Mouse (Mus musculus): ENCODE results near the gene Bcl2l15. TPM values are rescaled to one million over a fixed set of nuclear protein-coding genes. Genes with fewer than 3 reads are reported as not detected.

The Bcl2l15 gene
- total and polyA plus RNA-seq, 3 experiments: 0.11 TPM; not detected in 2

DNA sequence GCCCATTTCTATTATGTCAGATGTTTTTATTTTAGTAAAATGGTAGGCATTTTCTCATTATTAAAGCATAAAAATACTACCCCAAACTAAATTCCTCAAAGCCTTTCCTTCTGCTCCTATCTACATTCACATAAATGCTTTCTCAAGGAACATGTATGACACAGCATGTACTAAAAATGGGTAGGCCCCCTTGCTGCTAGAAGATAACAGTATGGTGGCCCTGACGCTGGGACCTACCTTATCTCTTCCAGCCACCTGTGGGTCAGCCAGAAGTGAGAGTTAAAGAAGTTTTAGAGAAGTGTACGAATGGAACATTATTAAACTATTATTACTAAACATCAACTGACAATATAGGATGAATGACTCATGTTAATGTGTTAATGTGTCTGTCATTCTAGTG, 32.9 kb upstream of the Bcl2l15 start (continued):
- no peak for TF ChIP-seq ELF1 (IDR thresholded peaks at IDR 0.05; ENCODE audit: low read depth, low read length)
- TF ChIP-seq POLR2A (IDR thresholded peaks at IDR 0.05; ENCODE audit: control insufficient read depth in 1 of 2, insufficient read depth in 1 of 2, low read depth in 1 of 2, low read length in 2 of 2, poor library complexity in 1 of 2): no peak
- no peak for TF ChIP-seq POLR2AphosphoS5 (IDR thresholded peaks at IDR 0.05; ENCODE audit: borderline replicate concordance, low read depth, low read length)
- peak; percentile 89 for TF ChIP-seq MAFK (IDR thresholded peaks at IDR 0.05; ENCODE audit: borderline replicate concordance, low read depth, low read length)
- TF ChIP-seq MYC (IDR thresholded peaks at IDR 0.05; ENCODE audit: low read depth, low read length): peak; percentile 82

DNA sequence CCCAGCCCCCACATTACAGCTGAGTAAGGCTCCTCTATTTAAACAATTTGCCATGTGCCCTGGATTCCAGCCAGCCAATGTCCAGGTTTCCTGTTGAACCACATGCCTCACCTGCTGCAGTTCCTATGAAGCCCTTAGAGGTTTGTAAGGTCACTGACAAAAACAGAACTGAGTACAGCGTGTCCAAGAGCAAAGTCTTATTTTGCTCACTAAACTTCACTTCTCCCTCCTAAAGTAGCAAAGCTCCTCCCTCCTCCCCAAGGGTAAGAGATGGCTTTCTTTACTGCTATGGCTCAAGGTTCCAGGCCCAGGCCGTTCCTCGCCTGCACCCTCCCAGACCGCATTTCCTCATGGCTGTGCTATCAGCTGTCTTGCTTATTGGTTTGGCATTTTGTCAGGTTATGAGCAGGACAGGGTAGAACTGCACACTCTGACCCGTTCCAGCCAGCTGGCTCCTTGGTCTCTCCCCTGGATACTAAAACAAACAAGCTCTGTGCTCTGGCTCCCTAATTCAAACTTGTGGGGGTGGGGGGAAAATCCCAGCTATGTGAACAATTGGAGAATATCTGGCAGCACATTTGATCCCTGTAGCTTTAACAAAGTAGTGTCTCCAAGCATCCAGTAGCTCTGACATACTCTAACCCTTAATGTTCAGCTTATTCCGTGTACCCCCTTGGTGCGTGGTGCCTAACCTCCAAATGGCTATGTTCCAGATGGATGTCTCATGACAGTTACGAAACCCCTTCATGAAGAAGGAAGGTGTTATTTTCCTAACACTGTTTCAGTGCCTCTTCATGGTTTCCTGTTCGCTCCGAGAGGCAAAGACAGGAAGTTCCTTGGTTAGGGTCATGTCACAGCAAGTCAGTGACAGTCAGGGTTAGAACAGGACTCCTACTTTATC, 30.5 kb upstream of the Bcl2l15 start:
- Histone ChIP-seq H3K79me2 (ENCODE audit: control insufficient read depth, insufficient read depth, low read length, poor library complexity) (0 out of 2 replicates have a peak, but pooled peaks cover 1% of the 10 kb centered on the region), H3K27ac (ENCODE audit: control insufficient read depth, low read depth, low read length) (peak overlapping the region; percentile 91), H3K36me3 (ENCODE audit: control insufficient read depth in 1 of 2, insufficient read depth in 2 of 2, low read length in 2 of 2) (peaks cover 0 to 46% of the 10 kb centered on the region in 2 experiments), H3K9me3 (replicated peaks; ENCODE audit: insufficient read depth, low read length) (no peaks in the 10 kb centered on the region), H3K4me3 (ENCODE audit: control insufficient read depth in 1 of 2, insufficient read depth in 1 of 2, low read depth in 2 of 2, low read length in 2 of 2) (peak overlapping the region; percentile 21 to 24; a peak in 3 of 4 replicates), H3K4me1 (ENCODE audit: control insufficient read depth in 1 of 2, insufficient read depth in 2 of 2, low read length in 2 of 2) (peaks cover 28 to 41% of the 10 kb centered on the region in 2 experiments), H3K9ac (ENCODE audit: control insufficient read depth, low read depth, low read length, poor library complexity, severe bottlenecking) (peak overlapping the region; percentile 44), H3K27me3 (ENCODE audit: control insufficient read depth in 1 of 2, insufficient read depth in 2 of 2, low read length in 2 of 2) (no peaks in the 10 kb centered on the region)
- peak; percentile 89 for DNase-seq (ENCODE audit: low read depth, low spot score)
- TF ChIP-seq NELFE (IDR thresholded peaks at IDR 0.05; ENCODE audit: low read depth, low read length) (peak; percentile 40; the same call in 1 of the 2 replicates), TAL1 (IDR thresholded peaks at IDR 0.05; ENCODE audit: low read length) (peak; percentile 32), CHD2 (IDR thresholded peaks at IDR 0.05; ENCODE audit: low read length) (no peak), TCF12 (IDR thresholded peaks at IDR 0.05; ENCODE audit: low read depth, low read length) (peak; percentile 63; the same call in 1 of the 2 replicates), E2F4 (IDR thresholded peaks at IDR 0.05; ENCODE audit: borderline replicate concordance, low read depth, low read length) (0 out of 2 replicates have a peak, but pooled peaks have one; percentile 28), ZC3H11A (IDR thresholded peaks at IDR 0.05; ENCODE audit: low read depth, low read length) (no peak), ZNF384 (IDR thresholded peaks at IDR 0.05; ENCODE audit: low read depth, low read length) (no peak), CTCF (IDR thresholded peaks at IDR 0.05 in 2 of 3, conservative IDR thresholded peaks at IDR 0.05 in 1 of 3; ENCODE audit: control insufficient read depth in 1 of 3, insufficient read depth in 1 of 3, low read depth in 2 of 3, low read length in 3 of 3, poor library complexity in 1 of 3, severe bottlenecking in 1 of 3) (no peak), ZKSCAN1 (IDR thresholded peaks at IDR 0.05; ENCODE audit: low read depth, low read length) (no peak), MAX (IDR thresholded peaks at IDR 0.05; ENCODE audit: low read length) (peak; percentile 81), MEF2A (IDR thresholded peaks at IDR 0.05; ENCODE audit: extremely low read depth, insufficient replicate concordance, low read depth, low read length, poor library complexity, severe bottlenecking) (peak; percentile 24; the same call in 1 of the 2 replicates), SIN3A (IDR thresholded peaks at IDR 0.05; ENCODE audit: low read length) (peak; percentile 87), BHLHE40 (IDR thresholded peaks at IDR 0.05; ENCODE audit: borderline replicate concordance, low read depth, low read length) (no peak; the same call in 1 of the 2 replicates), MAFK (IDR thresholded peaks at IDR 0.05; ENCODE audit: borderline replicate concordance, low read depth, low read length) (no peak), MXI1 (IDR thresholded peaks at IDR 0.05; ENCODE audit: low read depth, low read length) (peak; percentile 75), CHD1 (IDR thresholded peaks at IDR 0.05; ENCODE audit: low read depth, low read length) (no peak), KAT2A (conservative IDR thresholded peaks at IDR 0.05; ENCODE audit: low read depth, low read length) (0 out of 2 replicates have a peak, but pooled peaks have one; percentile 14), USF2 (IDR thresholded peaks at IDR 0.05; ENCODE audit: borderline replicate concordance in 1 of 2, insufficient read depth in 1 of 2, low read depth in 1 of 2, low read length in 2 of 2) (no peak), NRF1 (IDR thresholded peaks at IDR 0.05; ENCODE audit: insufficient read depth, low read depth, low read length, poor library complexity, severe bottlenecking) (no peak), MYB (IDR thresholded peaks at IDR 0.05; ENCODE audit: low read depth, low read length) (no peak), EP300 (IDR thresholded peaks at IDR 0.05; ENCODE audit: low read depth in 1 of 2, low read length in 2 of 2) (peak; percentile 52 to 56; a peak in 3 of 4 replicates), ZMIZ1 (IDR thresholded peaks at IDR 0.05; ENCODE audit: low read depth, low read length) (no peak; the same call in 1 of the 2 replicates), RAD21 (IDR thresholded peaks at IDR 0.05; ENCODE audit: low read depth, low read length) (no peak), POLR2AphosphoS5 (IDR thresholded peaks at IDR 0.05; ENCODE audit: borderline replicate concordance, low read depth, low read length) (no peak), USF1 (IDR thresholded peaks at IDR 0.05; ENCODE audit: low read depth, low read length) (no peak), ELF1 (IDR thresholded peaks at IDR 0.05; ENCODE audit: low read depth, low read length) (peak; percentile 45; the same call in 1 of the 2 replicates), SMC3 (IDR thresholded peaks at IDR 0.05; ENCODE audit: low read depth, low read length) (no peak; the same call in 1 of the 2 replicates), MYC (IDR thresholded peaks at IDR 0.05; ENCODE audit: low read depth, low read length) (peak; percentile 81; the same call in 1 of the 2 replicates), POLR2A (IDR thresholded peaks at IDR 0.05; ENCODE audit: control insufficient read depth in 1 of 2, insufficient read depth in 1 of 2, low read depth in 1 of 2, low read length in 2 of 2, poor library complexity in 1 of 2) (peak in 1 of 2 experiments; percentile 44; a peak in 2 of 4 replicates), RCOR1 (IDR thresholded peaks at IDR 0.05; ENCODE audit: low read depth, low read length) (peak; percentile 42)
